Mouse (Mus musculus): Measurements from ENCODE around the gene B3galt4.

- TF ChIP-seq CTCF (IDR thresholded peaks at IDR 0.05; ENCODE audit: low read depth, low read length) (no peak), POLR2A (IDR thresholded peaks at IDR 0.05; ENCODE audit: insufficient read depth, low read length) (no peak)
Measured at GRCm38 (mm10) chr17:33932970-33933369, 18.3 kb downstream of the B3galt4 start.

Data from ES-Bruce4 (cell line).